19 mouse cellular contexts compared by ENCODE assay signal in genomic region chr4:134136280-134136926, GRCm38 (mm10). TPM values are rescaled to one million over a fixed set of nuclear protein-coding genes. Genes with fewer than 3 reads are reported as not detected.
A peak's percentile ranks its signal among the peaks of the same experiment; 100 is the strongest.
DNase-seq lines count a peak whose midpoint lies in the region; ATAC-seq and TF ChIP-seq lines count a peak whose summit lies in the region.
"Had no signal": no experiment of that assay in that cellular context is flagged by ENCODE, and none has a peak within 500 bp of the region (broad histone marks: within the 10 kb centered on the region; RNA-seq: fewer than 3 reads in every experiment).

No protein-coding gene starts in this region.

- H3K36me3 ChIP-seq in kidney, embryonic 15.5 days, result peaks cover 7% of the 10 kb centered on the region; the same call in 1 of the 2 replicates
- H3K36me3 ChIP-seq in MEL (ENCODE audit: control insufficient read depth in 1 of 2, insufficient read depth in 2 of 2, low read length in 2 of 2), result peaks cover 1 to 26% of the 10 kb centered on the region in 2 experiments
- no peaks in the 10 kb centered on the region for H3K36me3 ChIP-seq in embryonic facial prominence, embryonic 11.5 days (replicated peaks; ENCODE audit: control insufficient read depth, insufficient read depth, low read depth, low read length)
- peaks cover 20% of the 10 kb centered on the region; the same call in 1 of the 2 replicates for H3K36me3 ChIP-seq in limb, embryonic 12.5 days
- H3K36me3 ChIP-seq: intestine, embryonic 15.5 days had no signal

- H3K9me3 ChIP-seq in kidney, embryonic 15.5 days (replicated peaks), result no peaks in the 10 kb centered on the region
- no peaks in the 10 kb centered on the region for H3K9me3 ChIP-seq in MEL (replicated peaks; ENCODE audit: insufficient read depth, low read length)
- H3K9me3 ChIP-seq in embryonic facial prominence, embryonic 11.5 days (replicated peaks; ENCODE audit: control insufficient read depth, low read length), result no peaks in the 10 kb centered on the region
- no peaks in the 10 kb centered on the region for H3K9me3 ChIP-seq in limb, embryonic 12.5 days
- H3K9me3 ChIP-seq: heart, embryonic 10.5 days; hindbrain, embryonic 13.5 days; intestine, embryonic 15.5 days; neural tube, embryonic 13.5 days had no signal

- no peak overlapping the region for H3K4me2 ChIP-seq in kidney, embryonic 15.5 days
- no peak overlapping the region for H3K4me2 ChIP-seq in embryonic facial prominence, embryonic 11.5 days (ENCODE audit: low read depth, low read length)
- peak overlapping the region; percentile 37 for H3K4me2 ChIP-seq in limb, embryonic 12.5 days
- H3K4me2 ChIP-seq: hindbrain, embryonic 13.5 days; intestine, embryonic 15.5 days; neural tube, embryonic 13.5 days had no signal

- H3K4me1 ChIP-seq in kidney, embryonic 15.5 days, result 0 out of 2 replicates have a peak, but pooled peaks cover 7% of the 10 kb centered on the region
- peaks cover 11 to 30% of the 10 kb centered on the region in 2 experiments for H3K4me1 ChIP-seq in MEL (ENCODE audit: control insufficient read depth in 1 of 2, insufficient read depth in 2 of 2, low read length in 2 of 2)
- no peaks in the 10 kb centered on the region; the same call in 1 of the 2 replicates for H3K4me1 ChIP-seq in embryonic facial prominence, embryonic 11.5 days (ENCODE audit: control insufficient read depth, insufficient read depth, low read length)
- H3K4me1 ChIP-seq in limb, embryonic 12.5 days (replicated peaks), result peaks cover 21% of the 10 kb centered on the region
- H3K4me1 ChIP-seq: hindbrain, embryonic 13.5 days; neural tube, embryonic 13.5 days had no signal

- no peak for DNase-seq in kidney, postnatal 10 days
- peak; percentile 64 for DNase-seq in MEL (ENCODE audit: low read depth, low spot score)
- peak; percentile 65 for DNase-seq in embryonic facial prominence, embryonic 11.5 days (ENCODE audit: low spot score)
- no peak for DNase-seq in neural tube, embryonic 10.5 days (ENCODE audit: extremely low spot score, low spot score)
- no peak for DNase-seq in testis, postnatal 14 days (ENCODE audit: low spot score)
- DNase-seq: cerebellum, postnatal 25 days; gastrocnemius, postnatal 36 days; heart, postnatal 14 days; layer of hippocampus, postnatal 36 days; liver, postnatal 0 days; thymus, adult 18-20 months had no signal

- ATAC-seq in kidney, embryonic 15.5 days (replicated peaks; ENCODE audit: low FRiP score), result no peak
- ATAC-seq in embryonic facial prominence, embryonic 11.5 days (replicated peaks; ENCODE audit: insufficient number of reproducible peaks, low FRiP score, low TSS enrichment, low read depth), result no peak
- no peak for ATAC-seq in limb, embryonic 12.5 days (ENCODE audit: insufficient number of reproducible peaks, insufficient read depth, low FRiP score, low TSS enrichment, low read depth)
- ATAC-seq: forebrain, embryonic 14.5 days; intestine, embryonic 15.5 days; liver, postnatal 0 days had no signal

- H3K79me2 ChIP-seq in MEL (ENCODE audit: control insufficient read depth, insufficient read depth, low read length, poor library complexity), result no peaks in the 10 kb centered on the region

- no peak for TF ChIP-seq CTCF in MEL (IDR thresholded peaks at IDR 0.05 in 2 of 3, conservative IDR thresholded peaks at IDR 0.05 in 1 of 3; ENCODE audit: control insufficient read depth in 1 of 3, insufficient read depth in 1 of 3, low read depth in 2 of 3, low read length in 3 of 3, poor library complexity in 1 of 3, severe bottlenecking in 1 of 3)

- TF ChIP-seq EP300 in MEL (IDR thresholded peaks at IDR 0.05; ENCODE audit: low read depth in 1 of 2, low read length in 2 of 2), result peak; percentile 58 to 69; a peak in 3 of 4 replicates

- no peak for TF ChIP-seq RAD21 in MEL (IDR thresholded peaks at IDR 0.05; ENCODE audit: low read depth, low read length)

- no peak for TF ChIP-seq POLR2A in MEL (IDR thresholded peaks at IDR 0.05; ENCODE audit: control insufficient read depth in 1 of 2, insufficient read depth in 1 of 2, low read depth in 1 of 2, low read length in 2 of 2, poor library complexity in 1 of 2)

- H3K9ac ChIP-seq in kidney, embryonic 15.5 days, result 0 out of 2 replicates have a peak overlapping the region, but pooled peaks have one; percentile 7
- H3K9ac ChIP-seq in MEL (ENCODE audit: control insufficient read depth, low read depth, low read length, poor library complexity, severe bottlenecking), result no peak overlapping the region
- H3K9ac ChIP-seq in embryonic facial prominence, embryonic 11.5 days (replicated peaks; ENCODE audit: low read length), result no peak overlapping the region
- H3K9ac ChIP-seq in limb, embryonic 12.5 days (replicated peaks), result 0 out of 2 replicates have a peak overlapping the region, but pooled peaks have one; percentile 23
- H3K9ac ChIP-seq: hindbrain, embryonic 13.5 days; intestine, embryonic 15.5 days; liver, postnatal 0 days; neural tube, embryonic 13.5 days had no signal

- peak overlapping the region; percentile 66 for H3K27ac ChIP-seq in kidney, embryonic 15.5 days
- peak overlapping the region; percentile 20; the same call in 1 of the 2 replicates for H3K27ac ChIP-seq in MEL (ENCODE audit: control insufficient read depth, low read depth, low read length)
- 0 out of 2 replicates have a peak overlapping the region, but pooled peaks have one; percentile 14 for H3K27ac ChIP-seq in embryonic facial prominence, embryonic 11.5 days (replicated peaks; ENCODE audit: low read depth, low read length)
- H3K27ac ChIP-seq in limb, embryonic 12.5 days, result peak overlapping the region; percentile 88
- H3K27ac ChIP-seq: heart, embryonic 10.5 days; hindbrain, embryonic 13.5 days; intestine, embryonic 15.5 days; neural tube, embryonic 13.5 days had no signal

- no peak overlapping the region for H3K4me3 ChIP-seq in kidney, embryonic 15.5 days (replicated peaks)
- no peak overlapping the region for H3K4me3 ChIP-seq in MEL (ENCODE audit: control insufficient read depth in 1 of 2, insufficient read depth in 1 of 2, low read depth in 2 of 2, low read length in 2 of 2)
- no peak overlapping the region for H3K4me3 ChIP-seq in embryonic facial prominence, embryonic 11.5 days (ENCODE audit: low read depth, low read length)
- no peak overlapping the region for H3K4me3 ChIP-seq in limb, embryonic 12.5 days (replicated peaks)
- H3K4me3 ChIP-seq: erythroblast, embryonic 14.5 days; heart, embryonic 10.5 days; hindbrain, embryonic 13.5 days; intestine, embryonic 15.5 days; neural tube, embryonic 13.5 days had no signal

- H3K27me3 ChIP-seq in kidney, embryonic 15.5 days, result no peaks in the 10 kb centered on the region
- H3K27me3 ChIP-seq in MEL (ENCODE audit: control insufficient read depth in 1 of 2, insufficient read depth in 2 of 2, low read length in 2 of 2), result no peaks in the 10 kb centered on the region
- no peaks in the 10 kb centered on the region for H3K27me3 ChIP-seq in embryonic facial prominence, embryonic 11.5 days (ENCODE audit: control insufficient read depth, insufficient read depth, low read length)
- H3K27me3 ChIP-seq in limb, embryonic 12.5 days, result no peaks in the 10 kb centered on the region
- H3K27me3 ChIP-seq: hindbrain, embryonic 13.5 days; intestine, embryonic 15.5 days; neural tube, embryonic 13.5 days had no signal

- 42% methylated on average over 3 of the region's 3 CpGs for WGBS in kidney, embryonic 15.5 days
- 40% methylated on average over 3 of the region's 3 CpGs for WGBS in embryonic facial prominence, embryonic 11.5 days
- WGBS in limb, embryonic 12.5 days, result 20% methylated on average over 3 of the region's 3 CpGs

TF ChIP-seq in MEL, 35 proteins besides CTCF, POLR2A, EP300 and RAD21 (continues in another document):
- no peak for TF ChIP-seq BHLHE40 (IDR thresholded peaks at IDR 0.05; ENCODE audit: borderline replicate concordance, low read depth, low read length)
- peak; percentile 55; the same call in 1 of the 2 replicates for TF ChIP-seq TCF12 (IDR thresholded peaks at IDR 0.05; ENCODE audit: low read depth, low read length)
- peak; percentile 65 for TF ChIP-seq GATA1 (IDR thresholded peaks at IDR 0.05; ENCODE audit: low read depth, low read length)
- TF ChIP-seq HCFC1 (IDR thresholded peaks at IDR 0.05; ENCODE audit: low read depth, low read length), result no peak
- no peak for TF ChIP-seq NELFE (IDR thresholded peaks at IDR 0.05; ENCODE audit: low read depth, low read length)

RNA-seq across cellular contexts. Expression of gene Sh3bgrl3, which starts 7.8 kb away (rescaled TPM):
- 395 and 412 TPM in 2 replicates for polyA plus RNA-seq in kidney, embryonic 15.5 days (2015; fragmentation: Nextera tagmentation; extraction: Ambion mirVana)
- total RNA-seq in MEL (2012; rRNA removed), result 122 and 126 TPM in 2 replicates
- 100 to 1,000 TPM in 1 of 2 experiments, not detected in 1; 414 TPM for polyA plus RNA-seq in MEL (2012; ENCODE audit: insufficient read depth in 1 of 2, insufficient read length in 2 of 2, low read depth in 1 of 2, low replicate concordance in 2 of 2, missing spikeins in 1 of 2)
- 316 TPM in 2 replicates for polyA plus RNA-seq in embryonic facial prominence, embryonic 11.5 days (2014; fragmentation: Nextera tagmentation; extraction: Ambion mirVana)
- polyA plus RNA-seq in limb, embryonic 12.5 days (2016; fragmentation: Nextera tagmentation; extraction: Ambion mirVana), result 318 and 336 TPM in 2 replicates

RNA-seq across cellular contexts. Expression of gene Ubxn11, which starts 34.0 kb away (rescaled TPM):
- 10.5 and 11.1 TPM in 2 replicates for polyA plus RNA-seq in kidney, embryonic 15.5 days (2015; fragmentation: Nextera tagmentation; extraction: Ambion mirVana)
- total RNA-seq in MEL (2012; rRNA removed), result 2.6 and 5.4 TPM in 2 replicates
- 10 to 100 TPM in 1 of 2 experiments, not detected in 1; 11.9 TPM for polyA plus RNA-seq in MEL (2012; ENCODE audit: insufficient read depth in 1 of 2, insufficient read length in 2 of 2, low read depth in 1 of 2, low replicate concordance in 2 of 2, missing spikeins in 1 of 2)
- 5.7 and 6.0 TPM in 2 replicates for polyA plus RNA-seq in embryonic facial prominence, embryonic 11.5 days (2014; fragmentation: Nextera tagmentation; extraction: Ambion mirVana)
- polyA plus RNA-seq in limb, embryonic 12.5 days (2016; fragmentation: Nextera tagmentation; extraction: Ambion mirVana), result 9.6 and 10.4 TPM in 2 replicates

RNA-seq across cellular contexts. Expression of gene Cd52, which starts 41.5 kb away (rescaled TPM):
- polyA plus RNA-seq in kidney, embryonic 15.5 days (2015; fragmentation: Nextera tagmentation; extraction: Ambion mirVana), result 12.0 and 12.2 TPM in 2 replicates
- 0.52 and 1.3 TPM in 2 replicates for total RNA-seq in MEL (2012; rRNA removed)
- polyA plus RNA-seq in MEL (2012; ENCODE audit: insufficient read depth in 1 of 2, insufficient read length in 2 of 2, low read depth in 1 of 2, low replicate concordance in 2 of 2, missing spikeins in 1 of 2), result under 1 TPM in 1 of 2 experiments, not detected in 1; 0.86 TPM
- polyA plus RNA-seq in embryonic facial prominence, embryonic 11.5 days (2014; fragmentation: Nextera tagmentation; extraction: Ambion mirVana), result 5.2 and 5.4 TPM in 2 replicates
- polyA plus RNA-seq in limb, embryonic 12.5 days (2016; fragmentation: Nextera tagmentation; extraction: Ambion mirVana), result 7.7 and 7.9 TPM in 2 replicates

RNA-seq across cellular contexts. Expression of gene Cep85, which starts 50.5 kb away (rescaled TPM):
- polyA plus RNA-seq in kidney, embryonic 15.5 days (2015; fragmentation: Nextera tagmentation; extraction: Ambion mirVana), result 106 and 125 TPM in 2 replicates
- total RNA-seq in MEL (2012; rRNA removed), result 30.8 and 32.9 TPM in 2 replicates
- 10 to 100 TPM; 80.9 to 81.1 TPM for polyA plus RNA-seq in MEL (2012; ENCODE audit: insufficient read depth in 1 of 2, insufficient read length in 2 of 2, low read depth in 1 of 2, low replicate concordance in 2 of 2, missing spikeins in 1 of 2)
- polyA plus RNA-seq in embryonic facial prominence, embryonic 11.5 days (2014; fragmentation: Nextera tagmentation; extraction: Ambion mirVana), result 27.5 and 29.4 TPM in 2 replicates
- polyA plus RNA-seq in limb, embryonic 12.5 days (2016; fragmentation: Nextera tagmentation; extraction: Ambion mirVana), result 36.4 and 38.3 TPM in 2 replicates

Comparison
In these comparisons a context has a peak if more than half of its experiments do, and no peak if none do; other contexts are left out.
1. H3K27ac ChIP-seq: peak in every context shown above with its lines; median percentile 88 in limb, embryonic 12.5 days; 66 in kidney, embryonic 15.5 days; 20 in MEL; 14 in embryonic facial prominence, embryonic 11.5 days.
2. H3K9ac ChIP-seq: peak in kidney, embryonic 15.5 days (single experiment) and limb, embryonic 12.5 days (single experiment); none in MEL (single experiment) and embryonic facial prominence, embryonic 11.5 days (single experiment).
3. DNase-seq: peak in MEL (single experiment) and embryonic facial prominence, embryonic 11.5 days (single experiment); none in kidney, postnatal 10 days (single experiment), neural tube, embryonic 10.5 days (single experiment) and testis, postnatal 14 days (single experiment).